Mouse (Mus musculus) lung, postnatal 0 days (tissue): ENCODE measurements around the gene Cln5.

ENCODE experiments used
- CTCF ChIP-seq: IDR thresholded peaks from 2 replicates; pipeline ENCODE4 v1.5.1; 2016; ENCODE audit warnings: antibody characterized with exemption, mild to moderate bottlenecking
- EP300 ChIP-seq: IDR thresholded peaks from 2 replicates; pipeline ENCODE4 v1.6.1; 2016; ENCODE audit warnings: antibody characterized with exemption, mild to moderate bottlenecking, control low read depth

GRCm38 (mm10) chr14:103075166-103075565, 5.2 kb downstream of the Cln5 start:
- TF ChIP-seq CTCF = no peak
- TF ChIP-seq EP300 = no peak
